18 mouse cellular contexts compared by ENCODE assay signal in the genomic region with DNA sequence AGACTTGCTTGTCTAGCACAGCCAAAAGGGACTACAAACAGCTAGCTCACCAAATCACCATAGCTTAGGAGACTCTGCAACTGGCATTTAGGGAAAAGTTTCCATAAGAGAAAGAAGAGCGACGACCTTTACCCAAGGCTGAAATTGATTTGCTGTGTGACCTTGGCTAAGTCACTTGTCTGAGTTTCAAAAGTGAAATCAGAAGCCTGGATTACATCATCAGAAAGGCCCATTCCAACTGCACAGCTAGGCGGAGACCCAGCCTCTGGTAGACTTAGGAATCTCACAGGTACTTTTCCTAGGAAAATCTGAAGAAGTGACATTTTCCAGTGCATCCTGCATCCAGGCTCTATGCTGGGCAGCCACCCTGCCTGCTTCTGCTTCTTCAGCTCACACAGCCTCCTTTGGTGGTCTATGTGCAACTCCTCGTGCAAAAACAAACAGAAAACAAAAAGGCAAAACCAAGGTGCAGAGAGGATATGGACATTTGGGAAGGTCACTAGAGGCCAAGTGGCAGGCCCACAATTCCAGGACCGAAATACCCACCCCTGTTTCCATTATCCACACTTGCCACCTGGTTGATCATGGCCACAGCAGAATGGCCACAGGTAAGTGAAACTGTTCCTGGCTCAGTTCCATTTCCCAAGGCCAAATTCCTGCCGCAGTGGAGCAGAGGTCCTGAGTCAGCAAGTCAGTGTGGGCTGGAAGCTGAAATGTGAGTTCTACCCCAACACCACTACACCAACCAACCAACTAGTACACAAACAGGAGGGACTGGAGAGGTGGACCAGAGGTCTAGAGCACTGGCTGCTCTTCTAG. TPM values are rescaled to one million over a fixed set of nuclear protein-coding genes. Genes with fewer than 3 reads are reported as not detected.
DNase-seq lines count a peak whose midpoint lies in the region; ATAC-seq and TF ChIP-seq lines count a peak whose summit lies in the region.
"Had no signal": no experiment of that assay in that cellular context is flagged by ENCODE, and none has a peak within 500 bp of the region (broad histone marks: within the 10 kb centered on the region; RNA-seq: fewer than 3 reads in every experiment).

No protein-coding gene starts in this region.

- no peak overlapping the region for H3K4me3 ChIP-seq in lung, postnatal 0 days (ENCODE audit: low read depth, low read length)
- no peak overlapping the region for H3K4me3 ChIP-seq in kidney, postnatal 0 days (replicated peaks; ENCODE audit: low read depth, low read length)
- no peak overlapping the region for H3K4me3 ChIP-seq in stomach, postnatal 0 days (ENCODE audit: low read depth, low read length)
- H3K4me3 ChIP-seq: hindbrain, embryonic 15.5 days; layer of hippocampus, adult 2 months; left cerebral cortex, adult 2 months; limb, embryonic 12.5 days; midbrain, embryonic 13.5 days had no signal

- peak; percentile 47 for DNase-seq in lung, postnatal 0 days (ENCODE audit: low spot score)
- no peak for DNase-seq in lung, postnatal 4 days
- peak; percentile 63 for DNase-seq in adrenal gland, postnatal 14 days
- no peak for DNase-seq in kidney, postnatal 0 days (ENCODE audit: low spot score)
- DNase-seq in stomach, postnatal 0 days (ENCODE audit: low spot score) = peak; percentile 42
- DNase-seq in embryo, embryonic 9.5 days (ENCODE audit: extremely low spot score) = no peak
- DNase-seq: cerebellum, adult 11-12 months; cerebellum, postnatal 36 days; gastrocnemius, postnatal 36 days; lung, postnatal 10 days; thymus, postnatal 4 days had no signal

- H3K9me3 ChIP-seq in lung, postnatal 0 days (ENCODE audit: low read length) = no peaks in the 10 kb centered on the region
- no peaks in the 10 kb centered on the region for H3K9me3 ChIP-seq in kidney, postnatal 0 days (replicated peaks; ENCODE audit: low read length)
- no peaks in the 10 kb centered on the region for H3K9me3 ChIP-seq in stomach, postnatal 0 days (ENCODE audit: control insufficient read depth, low read length)
- H3K9me3 ChIP-seq: hindbrain, embryonic 15.5 days; limb, embryonic 12.5 days; midbrain, embryonic 13.5 days had no signal

- H3K4me2 ChIP-seq in lung, postnatal 0 days (replicated peaks; ENCODE audit: low read depth, low read length) = no peak overlapping the region
- no peak overlapping the region for H3K4me2 ChIP-seq in kidney, postnatal 0 days (ENCODE audit: low read length)
- no peak overlapping the region for H3K4me2 ChIP-seq in stomach, postnatal 0 days (replicated peaks; ENCODE audit: low read depth)
- H3K4me2 ChIP-seq: heart, embryonic 11.5 days; hindbrain, embryonic 15.5 days; limb, embryonic 12.5 days; midbrain, embryonic 13.5 days had no signal

- TF ChIP-seq EP300 in lung, postnatal 0 days (IDR thresholded peaks at IDR 0.05) = no peak
- no peak for TF ChIP-seq EP300 in stomach, postnatal 0 days (optimal IDR thresholded peaks at IDR 0.05)

- 0 out of 2 replicates have a peak, but pooled peaks cover 5% of the 10 kb centered on the region for H3K27me3 ChIP-seq in lung, postnatal 0 days (replicated peaks; ENCODE audit: insufficient read depth, low read length)
- no peaks in the 10 kb centered on the region for H3K27me3 ChIP-seq in kidney, postnatal 0 days (ENCODE audit: insufficient read depth, low read length)
- H3K27me3 ChIP-seq in stomach, postnatal 0 days (ENCODE audit: control insufficient read depth, insufficient read depth, low read length) = no peaks in the 10 kb centered on the region
- H3K27me3 ChIP-seq: hindbrain, embryonic 15.5 days had no signal

- peaks cover 2% of the 10 kb centered on the region; the same call in 1 of the 2 replicates for H3K4me1 ChIP-seq in lung, postnatal 0 days (ENCODE audit: insufficient read depth, low read depth, low read length)
- H3K4me1 ChIP-seq in kidney, postnatal 0 days (replicated peaks; ENCODE audit: insufficient read depth, low read length) = peaks cover 25% of the 10 kb centered on the region; the same call in 1 of the 2 replicates
- no peaks in the 10 kb centered on the region for H3K4me1 ChIP-seq in stomach, postnatal 0 days (replicated peaks; ENCODE audit: control insufficient read depth, insufficient read depth)

- H3K36me3 ChIP-seq in lung, postnatal 0 days (ENCODE audit: insufficient read depth, low read length) = no peaks in the 10 kb centered on the region
- H3K36me3 ChIP-seq in kidney, postnatal 0 days (ENCODE audit: insufficient read depth, low read length) = no peaks in the 10 kb centered on the region
- no peaks in the 10 kb centered on the region for H3K36me3 ChIP-seq in stomach, postnatal 0 days (ENCODE audit: control insufficient read depth, insufficient read depth, low read length)
- H3K36me3 ChIP-seq: hindbrain, embryonic 15.5 days; limb, embryonic 12.5 days; midbrain, embryonic 13.5 days had no signal

- no peak overlapping the region for H3K9ac ChIP-seq in lung, postnatal 0 days (replicated peaks; ENCODE audit: low read depth)
- no peak overlapping the region for H3K9ac ChIP-seq in kidney, postnatal 0 days (ENCODE audit: low read depth, low read length)
- H3K9ac ChIP-seq in stomach, postnatal 0 days (ENCODE audit: low read length) = no peak overlapping the region
- H3K9ac ChIP-seq: hindbrain, embryonic 15.5 days; limb, embryonic 12.5 days; midbrain, embryonic 13.5 days had no signal

- 69% methylated on average over 6 of the region's 6 CpGs for WGBS in lung, postnatal 0 days
- WGBS in kidney, postnatal 0 days = 65% methylated on average over 6 of the region's 6 CpGs
- 74% methylated on average over 6 of the region's 6 CpGs for WGBS in stomach, postnatal 0 days

- no peak for ATAC-seq in lung, postnatal 0 days
- no peak for ATAC-seq in kidney, postnatal 0 days (replicated peaks; ENCODE audit: low FRiP score, low read depth)
- ATAC-seq in stomach, postnatal 0 days (ENCODE audit: low FRiP score, low TSS enrichment) = no peak
- ATAC-seq in inflammation-experienced regulatory T-cells, adult 6 months = no peak
- ATAC-seq: midbrain, embryonic 13.5 days had no signal

- TF ChIP-seq CTCF in lung, postnatal 0 days (IDR thresholded peaks at IDR 0.05) = no peak
- no peak for TF ChIP-seq CTCF in kidney, postnatal 0 days (IDR thresholded peaks at IDR 0.05; ENCODE audit: low read depth)
- no peak for TF ChIP-seq CTCF in stomach, postnatal 0 days (IDR thresholded peaks at IDR 0.05; ENCODE audit: low read depth)

- H3K27ac ChIP-seq in lung, postnatal 0 days (ENCODE audit: low read length) = no peak overlapping the region
- H3K27ac ChIP-seq in kidney, postnatal 0 days = peak overlapping the region; percentile 37; the same call in 1 of the 2 replicates
- no peak overlapping the region for H3K27ac ChIP-seq in stomach, postnatal 0 days (replicated peaks)
- H3K27ac ChIP-seq: left cerebral cortex, adult 2 months; limb, embryonic 12.5 days; midbrain, embryonic 13.5 days had no signal

RNA-seq across cellular contexts. Expression of gene Wwc1, which starts 5.5 kb away (rescaled TPM):
- polyA plus RNA-seq in lung, postnatal 0 days (2015; fragmentation: Nextera tagmentation; extraction: Ambion mirVana) = 22.1 and 31.0 TPM in 2 replicates
- 38.7 and 52.9 TPM in 2 replicates for total RNA-seq in adrenal gland, postnatal 14 days (2021)
- polyA plus RNA-seq in kidney, postnatal 0 days (2015; fragmentation: Nextera tagmentation; extraction: Ambion mirVana) = 15.6 and 20.4 TPM in 2 replicates
- polyA plus RNA-seq in stomach, postnatal 0 days (2015; fragmentation: Nextera tagmentation; extraction: Ambion mirVana) = 7.8 and 9.0 TPM in 2 replicates
- under 1 TPM in 2 of 3 experiments, not detected in 1; 0.12 to 0.17 TPM for polyA plus RNA-seq in inflammation-experienced regulatory T-cells, adult 6 months (2017; shearing (Covaris generic))

Comparison
In these comparisons a context has a peak if more than half of its experiments do, and no peak if none do; other contexts are left out.
1. DNase-seq: peak in lung, postnatal 0 days (single experiment), adrenal gland, postnatal 14 days (single experiment) and stomach, postnatal 0 days (single experiment); none in lung, postnatal 4 days (0 of 2), kidney, postnatal 0 days (single experiment) and embryo, embryonic 9.5 days (single experiment).